Mouse (Mus musculus): ENCODE data around the gene C530008M17Rik. TPM values are rescaled to one million over a fixed set of nuclear protein-coding genes. Genes with fewer than 3 reads are reported as not detected.

Gene C530008M17Rik
- polyA plus RNA-seq, 1 experiment from 2014 or later, result 56.9 TPM

DNA sequence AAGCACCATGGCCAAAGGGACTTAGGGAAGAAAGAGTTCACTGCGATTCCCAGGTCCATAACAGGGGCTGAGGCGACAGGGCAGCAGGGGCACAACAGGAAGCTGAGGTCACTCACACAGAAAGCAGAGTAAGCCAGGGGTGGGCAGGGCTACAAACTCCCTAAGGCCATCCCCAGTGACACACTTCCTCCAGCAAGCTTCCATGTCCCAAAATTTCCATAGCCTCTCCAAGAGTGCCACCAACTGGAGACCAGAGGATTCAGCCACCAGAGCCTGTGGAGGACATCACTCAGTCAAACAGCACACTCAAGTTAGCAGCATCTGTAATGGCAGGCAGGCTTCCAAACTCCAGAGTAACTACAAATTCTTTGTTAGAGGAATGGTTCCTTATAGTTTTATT, 20.7 kb upstream of the C530008M17Rik start:
- Histone ChIP-seq H3K4me2 (replicated peaks) (no peak overlapping the region), H3K4me1 (replicated peaks; ENCODE audit: control insufficient read depth, insufficient read depth, low read length) (no peaks in the 10 kb centered on the region), H3K9ac (no peak overlapping the region), H3K27ac (no peak overlapping the region), H3K4me3 (replicated peaks; ENCODE audit: low read length) (no peak overlapping the region), H3K27me3 (ENCODE audit: control insufficient read depth, insufficient read depth, low read length) (no peaks in the 10 kb centered on the region), H3K9me3 (ENCODE audit: control insufficient read depth, low read length) (no peaks in the 10 kb centered on the region), H3K36me3 (replicated peaks; ENCODE audit: control insufficient read depth, insufficient read depth) (peaks cover 55% of the 10 kb centered on the region)
- DNase-seq (ENCODE audit: low spot score) (no peak), ATAC-seq (ENCODE audit: low FRiP score) (no peak)
- WGBS, result 98% methylated on average over 2 of the region's 2 CpGs

DNA sequence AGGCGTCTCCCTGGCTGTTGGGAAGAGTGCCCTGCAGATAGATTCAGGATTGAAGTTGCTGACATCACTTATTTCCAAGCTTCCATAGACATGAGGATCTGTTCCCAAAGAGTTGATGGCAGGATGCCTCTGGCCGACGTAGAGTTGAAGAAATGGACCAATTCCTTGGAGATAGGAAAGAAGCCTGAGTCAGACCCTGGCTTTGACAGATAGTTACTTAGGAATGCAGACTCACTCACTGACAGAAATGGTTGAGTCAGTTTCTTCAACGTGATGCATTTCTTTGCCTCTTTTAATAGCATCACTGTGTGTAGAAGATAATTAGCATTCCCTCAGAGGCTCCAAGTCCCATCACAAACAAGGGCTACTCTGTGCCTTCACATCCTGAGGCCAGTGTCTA, 14.2 kb upstream of the C530008M17Rik start:
- no peak for DNase-seq (ENCODE audit: low spot score)
- WGBS, result 89% methylated on average over 4 of the region's 4 CpGs
- Histone ChIP-seq H3K36me3 (replicated peaks; ENCODE audit: control insufficient read depth, insufficient read depth) (peaks cover 49% of the 10 kb centered on the region), H3K9me3 (ENCODE audit: control insufficient read depth, low read length) (no peaks in the 10 kb centered on the region), H3K27me3 (ENCODE audit: control insufficient read depth, insufficient read depth, low read length) (no peaks in the 10 kb centered on the region), H3K4me1 (replicated peaks; ENCODE audit: control insufficient read depth, insufficient read depth, low read length) (no peaks in the 10 kb centered on the region), H3K4me2 (replicated peaks) (no peak overlapping the region), H3K9ac (no peak overlapping the region), H3K27ac (no peak overlapping the region), H3K4me3 (replicated peaks; ENCODE audit: low read length) (no peak overlapping the region)
- ATAC-seq (ENCODE audit: low FRiP score), result no peak

DNA sequence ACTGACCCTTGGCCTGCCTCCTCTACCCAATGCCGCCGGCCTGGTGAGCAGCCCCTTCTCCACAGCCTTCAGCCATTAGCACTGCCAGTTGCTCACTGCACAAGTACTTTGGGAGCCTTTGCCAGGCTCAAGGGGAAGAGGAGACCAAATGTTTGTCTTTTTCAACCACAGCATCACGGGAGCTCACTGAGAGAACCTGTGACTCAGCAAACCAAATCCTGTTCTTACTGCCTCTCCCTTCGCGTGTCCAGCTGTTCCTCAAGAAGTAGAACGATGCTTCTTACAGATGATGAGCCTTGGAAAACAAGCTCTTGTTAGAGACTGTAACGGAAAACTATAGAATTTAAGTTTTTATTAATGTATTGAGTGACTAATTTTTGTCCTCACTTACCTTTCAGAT, 12.1 kb upstream of the C530008M17Rik start:
- Histone ChIP-seq H3K4me1 (replicated peaks; ENCODE audit: control insufficient read depth, insufficient read depth, low read length) (no peaks in the 10 kb centered on the region), H3K4me2 (replicated peaks) (no peak overlapping the region), H3K27me3 (ENCODE audit: control insufficient read depth, insufficient read depth, low read length) (no peaks in the 10 kb centered on the region), H3K9ac (no peak overlapping the region), H3K9me3 (ENCODE audit: control insufficient read depth, low read length) (no peaks in the 10 kb centered on the region), H3K4me3 (replicated peaks; ENCODE audit: low read length) (no peak overlapping the region), H3K27ac (no peak overlapping the region), H3K36me3 (replicated peaks; ENCODE audit: control insufficient read depth, insufficient read depth) (peaks cover 35% of the 10 kb centered on the region)
- WGBS, result 88% methylated on average over 7 of the region's 7 CpGs
- ATAC-seq (ENCODE audit: low FRiP score) (no peak), DNase-seq (ENCODE audit: low spot score) (no peak)

DNA sequence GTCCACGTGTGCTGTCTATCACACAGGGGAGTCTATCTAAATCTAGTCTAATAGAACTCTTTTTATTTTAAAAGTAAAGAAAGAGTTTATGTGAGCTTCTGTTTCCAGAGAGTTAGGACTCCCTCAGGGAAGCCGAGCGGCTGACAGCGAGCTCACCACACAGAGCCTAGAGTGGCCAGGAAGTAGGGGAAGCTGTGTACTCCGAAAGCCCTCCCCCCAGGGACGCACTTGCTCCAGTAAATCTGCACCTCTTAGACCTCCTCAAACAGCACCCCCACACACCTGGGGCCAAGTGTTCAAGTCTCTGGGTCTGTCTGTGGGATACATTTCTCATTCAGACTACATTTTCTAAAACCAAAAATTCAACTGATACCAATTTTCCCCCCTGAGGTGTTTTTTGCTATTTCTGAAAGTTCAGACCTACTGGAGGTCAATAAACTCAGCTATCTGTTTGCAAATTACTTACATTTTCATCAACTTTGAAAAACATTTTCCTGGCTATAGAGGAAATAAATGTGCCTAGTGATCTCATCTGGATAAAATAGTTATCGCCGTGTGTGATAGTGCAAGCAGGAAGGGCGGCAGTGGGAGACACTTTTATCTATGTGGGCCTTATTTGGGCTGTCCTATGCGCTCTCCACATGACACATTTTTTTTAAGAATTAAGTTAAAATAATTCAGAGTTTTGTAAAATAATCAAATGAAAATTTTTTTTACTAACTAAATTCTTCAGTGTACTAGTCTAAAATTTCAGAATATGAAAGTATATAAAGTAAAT, 11.0 kb upstream of the C530008M17Rik start:
- H3K9ac ChIP-seq, result no peak overlapping the region

DNA sequence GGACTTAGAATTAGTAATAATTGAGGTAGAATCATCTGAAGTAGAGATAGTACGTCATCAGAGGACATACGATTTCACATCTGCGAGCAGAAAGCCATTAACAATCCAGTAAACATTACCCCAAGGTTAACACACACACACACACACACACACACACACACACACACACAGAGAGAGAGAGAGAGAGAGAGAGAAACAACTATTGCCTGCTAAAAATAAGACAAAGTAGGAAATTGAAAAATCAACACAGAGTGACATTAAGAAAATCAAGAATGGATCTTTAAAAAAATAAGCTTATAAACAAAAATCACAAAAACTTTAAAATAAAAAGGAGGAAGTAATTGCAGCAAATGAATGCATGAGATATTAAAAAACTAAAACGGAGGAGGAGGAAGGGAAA, 6.4 kb upstream of the C530008M17Rik start:
- Histone ChIP-seq H3K9me3 (ENCODE audit: control insufficient read depth, low read length) (no peaks in the 10 kb centered on the region), H3K27ac (no peak overlapping the region), H3K4me2 (replicated peaks) (no peak overlapping the region), H3K9ac (no peak overlapping the region), H3K4me3 (replicated peaks; ENCODE audit: low read length) (no peak overlapping the region), H3K27me3 (ENCODE audit: control insufficient read depth, insufficient read depth, low read length) (no peaks in the 10 kb centered on the region), H3K36me3 (replicated peaks; ENCODE audit: control insufficient read depth, insufficient read depth) (no peaks in the 10 kb centered on the region; the same call in 1 of the 2 replicates), H3K4me1 (replicated peaks; ENCODE audit: control insufficient read depth, insufficient read depth, low read length) (0 out of 2 replicates have a peak, but pooled peaks cover 4% of the 10 kb centered on the region)
- ATAC-seq (ENCODE audit: low FRiP score) (no peak), DNase-seq (ENCODE audit: low spot score) (no peak)
- 76% methylated on average over 4 of the region's 4 CpGs for WGBS

More for the DNA sequence above, 11.0 kb upstream of the C530008M17Rik start:
- no peak overlapping the region for H3K27ac ChIP-seq
- no peaks in the 10 kb centered on the region for H3K27me3 ChIP-seq (ENCODE audit: control insufficient read depth, insufficient read depth, low read length)
- no peak for ATAC-seq (ENCODE audit: low FRiP score)
- 92% methylated on average over 10 of the region's 10 CpGs for WGBS
- no peaks in the 10 kb centered on the region for H3K9me3 ChIP-seq (ENCODE audit: control insufficient read depth, low read length)
- peaks cover 27% of the 10 kb centered on the region for H3K36me3 ChIP-seq (replicated peaks; ENCODE audit: control insufficient read depth, insufficient read depth)
- no peak overlapping the region for H3K4me3 ChIP-seq (replicated peaks; ENCODE audit: low read length)
- no peak for DNase-seq (ENCODE audit: low spot score)
- H3K4me1 ChIP-seq (replicated peaks; ENCODE audit: control insufficient read depth, insufficient read depth, low read length), result no peaks in the 10 kb centered on the region
- H3K4me2 ChIP-seq (replicated peaks), result no peak overlapping the region

DNA sequence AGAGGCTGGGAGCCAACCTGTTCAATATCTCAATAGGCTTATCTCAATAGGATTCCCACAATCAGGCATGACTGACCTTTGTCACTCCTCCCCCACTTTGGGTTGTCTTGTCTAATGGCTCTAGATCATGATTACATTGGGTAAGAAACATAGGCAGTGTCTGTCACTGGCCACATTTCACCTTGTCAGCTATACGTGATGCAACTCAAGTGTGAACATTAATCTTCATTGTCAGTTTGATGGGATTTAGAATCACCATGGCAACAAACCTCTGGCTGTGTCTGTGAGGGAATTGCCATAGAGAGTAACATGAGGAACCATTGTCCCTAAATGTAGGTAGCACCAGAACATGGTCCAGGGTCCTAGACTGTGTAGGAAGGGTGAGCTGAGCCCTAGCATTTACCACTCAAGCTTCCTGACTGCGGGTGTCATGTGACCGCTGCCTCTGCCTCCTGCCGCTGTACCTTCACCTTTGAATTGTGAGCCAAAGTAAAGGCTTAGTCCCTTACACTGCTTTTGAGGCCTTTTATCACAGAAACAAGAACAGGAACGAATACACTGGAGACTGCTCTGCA, 5.1 kb upstream of the C530008M17Rik start:
- DNase-seq (ENCODE audit: low spot score) (peak; percentile 40), ATAC-seq (ENCODE audit: low FRiP score) (no peak)
- Histone ChIP-seq H3K27ac (peak overlapping the region; percentile 49), H3K27me3 (ENCODE audit: control insufficient read depth, insufficient read depth, low read length) (no peaks in the 10 kb centered on the region), H3K9ac (no peak overlapping the region), H3K4me2 (replicated peaks) (no peak overlapping the region), H3K4me1 (replicated peaks; ENCODE audit: control insufficient read depth, insufficient read depth, low read length) (0 out of 2 replicates have a peak, but pooled peaks cover 4% of the 10 kb centered on the region), H3K4me3 (replicated peaks; ENCODE audit: low read length) (no peak overlapping the region), H3K9me3 (ENCODE audit: control insufficient read depth, low read length) (no peaks in the 10 kb centered on the region), H3K36me3 (replicated peaks; ENCODE audit: control insufficient read depth, insufficient read depth) (no peaks in the 10 kb centered on the region)
- WGBS, result 59% methylated on average over 5 of the region's 5 CpGs

DNA sequence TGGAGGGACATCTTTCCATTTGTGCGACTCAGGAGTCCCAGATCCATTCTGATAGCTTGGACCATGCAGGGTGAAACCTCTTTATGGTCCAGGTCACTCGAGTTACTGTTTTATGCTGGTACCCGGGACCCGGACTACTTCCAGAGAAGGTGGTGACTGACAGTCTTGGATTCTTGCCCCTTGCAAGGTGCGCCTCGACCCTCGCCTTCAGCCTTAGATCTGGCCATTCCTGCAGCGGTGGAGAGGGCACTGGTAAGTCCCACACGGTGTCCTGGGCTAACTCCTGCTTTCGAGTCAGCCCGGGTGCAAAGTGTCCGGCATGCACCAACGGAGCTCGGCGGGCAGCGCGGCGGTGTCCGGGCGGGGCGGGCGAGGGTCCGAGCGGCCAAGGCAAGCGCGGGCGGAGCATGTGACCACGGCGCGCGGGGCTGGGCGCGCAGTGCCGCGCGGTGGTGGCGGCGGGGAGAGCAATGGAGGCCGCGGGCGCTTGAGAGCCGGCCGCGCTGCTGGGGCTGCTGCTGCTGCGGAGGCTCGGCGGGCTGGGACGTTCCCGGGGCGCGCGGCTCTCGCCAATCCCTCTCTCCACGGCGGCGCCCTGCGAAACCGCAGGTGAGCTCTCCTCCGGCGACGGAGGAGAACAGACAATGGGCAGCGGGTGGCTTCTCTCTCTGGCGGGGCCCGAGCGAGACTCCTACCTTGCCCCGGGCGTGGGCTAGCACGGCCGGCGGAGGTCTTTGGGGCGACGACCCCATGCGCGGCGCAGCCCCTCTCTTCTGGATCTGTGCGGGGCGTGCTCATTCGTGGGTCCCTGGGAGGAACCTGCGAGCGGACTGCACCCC, 1.2 kb downstream of the C530008M17Rik start:
- no peaks in the 10 kb centered on the region for H3K36me3 ChIP-seq (replicated peaks; ENCODE audit: control insufficient read depth, insufficient read depth)
- H3K9me3 ChIP-seq (ENCODE audit: control insufficient read depth, low read length), result no peaks in the 10 kb centered on the region
- ATAC-seq (ENCODE audit: low FRiP score), result peak; percentile 92
- H3K4me1 ChIP-seq (replicated peaks; ENCODE audit: control insufficient read depth, insufficient read depth, low read length), result peaks cover 25% of the 10 kb centered on the region
- peak overlapping the region; percentile 100 for H3K9ac ChIP-seq
- WGBS, result under 1% methylated on average over 78 of the region's 80 CpGs
- H3K27ac ChIP-seq, result peak overlapping the region; percentile 100
- no peaks in the 10 kb centered on the region for H3K27me3 ChIP-seq (ENCODE audit: control insufficient read depth, insufficient read depth, low read length)
- peak; percentile 79 for DNase-seq (ENCODE audit: low spot score)
- peak overlapping the region; percentile 98 for H3K4me3 ChIP-seq (replicated peaks; ENCODE audit: low read length)
- H3K4me2 ChIP-seq (replicated peaks), result peak overlapping the region; percentile 55

DNA sequence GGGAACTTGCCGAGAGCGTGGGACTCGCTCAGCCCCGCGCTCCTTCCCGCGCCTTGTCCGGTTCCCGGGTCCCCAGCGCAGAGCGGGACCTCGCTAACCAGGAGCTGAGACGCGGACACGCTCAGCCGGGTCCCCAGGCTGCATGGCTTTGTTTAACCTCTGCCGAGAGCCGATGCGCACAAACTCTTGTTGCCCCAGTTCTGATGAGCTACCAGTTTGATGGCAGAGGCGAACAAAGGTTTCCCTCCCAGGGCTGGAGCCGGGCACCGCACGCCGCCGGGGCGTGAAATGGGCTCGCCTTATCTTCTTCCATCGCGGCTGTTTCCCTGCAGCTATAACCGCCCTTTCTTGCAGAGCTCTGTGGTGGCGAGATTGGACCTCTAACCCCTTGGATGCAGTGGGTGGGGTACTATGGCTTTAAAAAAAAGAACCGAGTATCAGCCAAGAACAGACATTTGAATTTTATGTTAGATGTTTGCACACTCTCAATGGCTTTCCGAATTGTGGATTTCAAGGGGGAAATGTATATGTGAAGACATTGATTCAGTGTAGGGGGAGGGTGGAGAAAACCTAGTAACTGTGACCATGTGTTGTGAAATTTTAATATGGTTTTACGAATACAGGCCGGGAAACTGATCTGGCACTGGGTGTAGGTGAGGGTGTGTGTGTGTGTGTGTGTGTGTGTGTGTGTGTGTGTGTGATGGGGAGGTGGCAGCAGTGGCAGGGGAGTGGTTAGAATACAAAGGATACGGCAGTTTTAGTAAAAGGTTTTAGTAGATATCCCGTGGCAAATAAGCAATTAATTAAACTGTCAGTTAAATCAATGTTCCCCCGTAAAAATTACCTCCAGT, 2.0 kb downstream of the C530008M17Rik start:
- H3K4me1 ChIP-seq (replicated peaks; ENCODE audit: control insufficient read depth, insufficient read depth, low read length), result peaks cover 25% of the 10 kb centered on the region
- no peaks in the 10 kb centered on the region for H3K27me3 ChIP-seq (ENCODE audit: control insufficient read depth, insufficient read depth, low read length)
- peak overlapping the region; percentile 100 for H3K9ac ChIP-seq
- H3K4me2 ChIP-seq (replicated peaks), result peak overlapping the region; percentile 55
- peak overlapping the region; percentile 98 for H3K4me3 ChIP-seq (replicated peaks; ENCODE audit: low read length)
- H3K36me3 ChIP-seq (replicated peaks; ENCODE audit: control insufficient read depth, insufficient read depth), result no peaks in the 10 kb centered on the region
- WGBS, result 2% methylated on average over 38 of the region's 38 CpGs
- no peaks in the 10 kb centered on the region for H3K9me3 ChIP-seq (ENCODE audit: control insufficient read depth, low read length)
- ATAC-seq (ENCODE audit: low FRiP score), result peak; percentile 81
- peak; percentile 51 for DNase-seq (ENCODE audit: low spot score)
- peak overlapping the region; percentile 100 for H3K27ac ChIP-seq

Measured in hindbrain, embryonic 14.5 days (tissue).